Mouse (Mus musculus) 3T3-L1 (cell line): ENCODE data around the gene Foxo3.

Experiments
- DNase-seq: peaks from one replicate; pipeline ENCODE4 v3.0.0-alpha.2; 2015; ENCODE audit warnings: low read depth, low spot score

The Foxo3 gene

DNA sequence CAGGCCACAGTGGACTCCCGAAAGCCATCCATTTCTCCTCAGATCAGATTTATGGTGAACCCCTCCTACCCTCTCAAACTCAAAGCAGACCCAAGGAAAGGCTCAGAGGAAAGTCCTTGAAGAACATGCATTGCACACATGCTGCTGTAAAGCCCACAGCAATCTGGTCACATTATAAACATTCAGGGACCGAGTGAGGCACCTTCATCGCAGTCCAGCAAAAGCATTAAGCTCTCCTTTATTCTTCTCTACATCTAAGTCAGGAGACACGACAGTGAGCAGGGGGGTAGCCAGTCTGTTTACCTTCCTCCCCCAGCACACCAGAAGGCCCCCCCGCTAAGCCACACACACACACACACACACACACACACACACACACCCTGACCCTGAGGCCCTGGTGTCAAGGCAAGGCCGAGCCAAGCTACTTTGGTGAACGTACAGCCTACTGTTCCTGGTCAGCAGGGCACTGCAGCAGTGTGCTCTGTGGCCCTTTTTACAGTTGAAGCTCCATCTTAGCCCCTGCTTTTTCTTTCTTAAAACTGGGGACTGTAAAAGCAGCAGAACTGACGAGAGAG lies 24.7 kb downstream of the Foxo3 start:
- DNase-seq: no peak

- DNase-seq: no peak
Measured at GRCm38 (mm10) chr10:42251203-42251602, 25.4 kb downstream of the Foxo3 start.

DNA sequence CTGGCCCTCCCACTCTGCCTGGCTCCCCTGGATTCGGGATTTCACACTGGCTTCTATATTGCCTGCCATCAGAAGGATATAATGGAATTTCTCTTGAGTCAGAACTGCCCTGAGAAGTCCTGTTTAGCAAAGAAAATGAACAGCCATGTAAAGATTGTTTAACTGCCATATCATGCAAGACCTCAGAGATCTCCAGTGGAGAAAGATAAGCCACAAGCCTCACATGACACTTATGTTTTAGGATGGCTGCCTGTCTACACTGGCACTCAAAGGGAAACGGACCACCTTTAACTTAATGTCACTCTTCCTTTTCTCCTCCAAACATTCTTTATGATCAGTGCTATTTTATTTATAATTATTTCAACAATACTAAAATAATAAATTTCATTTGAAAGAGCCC lies 26.6 kb downstream of the Foxo3 start:
- DNase-seq: no peak

GRCm38 (mm10) chr10:42248644-42249043 lies 27.9 kb downstream of the Foxo3 start:
- DNase-seq: no peak

GRCm38 (mm10) chr10:42248156-42248555 lies 28.4 kb downstream of the Foxo3 start:
- DNase-seq: no peak

DNA sequence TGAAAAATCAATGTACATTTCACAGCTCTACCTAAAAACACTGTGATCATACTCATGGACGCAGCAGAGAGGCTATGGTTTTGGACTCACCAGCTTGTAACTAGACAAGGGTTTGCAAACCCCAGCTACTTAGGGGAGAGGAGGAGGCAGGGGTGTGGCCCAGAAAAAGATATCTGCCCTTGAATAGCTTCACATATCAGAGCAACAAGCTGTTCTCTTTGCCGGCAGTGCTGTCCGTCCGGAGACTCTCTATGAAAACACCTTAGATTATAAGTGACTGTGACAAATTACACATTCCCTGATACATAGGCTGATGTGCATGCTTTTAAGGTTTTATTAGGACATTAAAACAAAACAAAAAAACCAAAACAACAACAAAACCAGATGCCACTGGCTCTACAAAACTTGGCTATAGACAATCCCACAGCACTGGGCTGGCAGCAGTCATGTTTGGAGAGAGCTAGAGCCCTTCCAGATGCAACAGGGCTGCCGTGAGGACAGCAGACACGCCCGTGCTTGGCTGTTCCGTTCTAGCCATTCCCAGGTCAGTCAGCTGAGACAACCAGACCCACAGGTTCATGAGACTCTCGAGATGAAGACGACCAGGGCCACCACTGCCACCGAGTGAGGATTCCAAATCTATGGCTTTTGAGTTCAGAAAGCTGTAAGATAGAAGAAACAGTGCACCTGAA lies 29.3 kb downstream of the Foxo3 start:
- DNase-seq: no peak

- DNase-seq: no peak
Measured at GRCm38 (mm10) chr10:42246483-42246882, 30.1 kb downstream of the Foxo3 start.

DNA sequence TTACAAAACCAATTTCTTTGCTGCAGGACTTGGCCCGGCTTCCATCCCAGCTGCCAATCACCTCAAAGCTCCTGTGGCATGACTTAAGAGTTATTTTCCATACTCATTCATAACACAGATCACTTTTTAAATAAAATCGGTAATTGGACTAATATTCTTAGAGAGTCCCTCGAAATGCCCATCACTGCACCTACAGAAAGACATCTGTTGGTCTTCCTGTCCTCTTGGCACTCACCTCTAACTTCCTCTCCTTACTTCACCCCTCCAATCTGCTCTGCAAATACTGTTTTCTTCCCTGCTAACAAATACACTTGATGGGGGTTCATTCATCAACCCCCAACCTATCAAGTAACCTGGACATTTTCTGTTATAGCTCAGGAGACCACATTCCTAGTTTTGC lies 30.9 kb downstream of the Foxo3 start:
- no peak for DNase-seq

GRCm38 (mm10) chr10:42245256-42245601 lies 31.3 kb downstream of the Foxo3 start:
- no peak for DNase-seq

- peak; percentile 52 for DNase-seq
Measured at GRCm38 (mm10) chr10:42244420-42245255, 31.9 kb downstream of the Foxo3 start.

DNA sequence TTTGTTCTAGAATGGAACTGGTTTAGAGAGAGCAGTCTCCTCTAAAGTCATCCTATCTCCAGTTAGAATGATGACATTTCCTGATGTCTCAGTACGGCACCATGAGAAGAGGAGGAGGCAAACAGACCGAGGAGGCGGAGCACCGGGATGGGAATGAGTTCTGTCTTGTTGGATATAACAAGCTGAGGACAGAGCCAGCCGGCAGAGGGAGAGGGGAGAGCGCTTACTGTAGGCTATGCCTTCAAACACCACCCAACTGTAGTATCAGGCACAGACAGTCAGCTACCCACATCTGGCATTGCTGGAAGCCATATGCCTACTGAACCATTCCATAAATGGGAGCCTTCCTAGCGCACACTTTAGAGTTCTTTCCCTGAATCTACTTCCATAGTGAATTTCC lies 32.6 kb downstream of the Foxo3 start:
- no peak for DNase-seq

- no peak for DNase-seq
Measured at GRCm38 (mm10) chr10:42242484-42242883, 34.1 kb downstream of the Foxo3 start.

GRCm38 (mm10) chr10:42241775-42242174 lies 34.8 kb downstream of the Foxo3 start:
- DNase-seq: no peak

GRCm38 (mm10) chr10:42239810-42240111 lies 36.8 kb downstream of the Foxo3 start:
- no peak for DNase-seq

DNA sequence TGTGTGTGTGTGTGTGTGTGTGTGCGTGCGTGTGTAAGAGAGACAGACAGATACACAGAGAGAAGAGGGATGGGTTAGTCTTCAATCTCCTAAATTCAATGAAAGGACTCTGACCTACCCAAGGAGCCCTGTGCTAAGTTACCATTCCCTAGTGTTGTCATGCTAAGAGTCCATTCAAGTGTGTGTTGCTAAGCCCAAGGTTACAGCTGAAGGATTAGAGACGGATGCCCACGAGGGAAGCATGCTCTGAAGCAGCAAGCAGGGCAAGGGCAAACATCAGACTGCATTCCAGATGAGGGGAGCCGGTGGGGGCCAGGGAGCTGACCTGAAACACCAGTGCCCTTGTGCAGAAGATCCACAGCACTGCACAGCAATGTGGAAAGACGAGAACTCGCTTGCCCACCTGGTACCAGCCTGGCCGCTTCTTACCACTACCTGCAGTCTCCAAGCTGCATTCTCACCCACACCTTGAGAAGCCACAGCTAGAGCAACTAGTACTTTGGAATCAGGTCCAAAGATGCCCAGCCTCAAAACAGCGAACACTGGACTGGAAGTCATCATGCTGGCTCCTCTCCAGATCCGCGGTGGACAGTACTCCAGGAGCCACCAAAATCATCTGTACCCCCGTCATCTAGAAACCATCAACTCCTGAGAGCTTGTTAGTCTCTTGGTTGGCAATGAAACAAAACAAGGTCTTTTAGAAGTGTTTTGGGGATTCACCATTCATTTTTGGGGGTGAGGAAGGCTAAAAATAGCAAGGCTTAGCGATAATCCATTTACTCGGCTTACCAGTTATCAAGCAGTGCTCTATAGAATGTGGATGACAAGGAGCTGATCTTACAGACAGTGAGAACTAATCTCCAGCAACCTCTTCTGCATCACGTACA lies 37.4 kb downstream of the Foxo3 start:
- DNase-seq: no peak

GRCm38 (mm10) chr10:42238296-42238695 lies 38.3 kb downstream of the Foxo3 start:
- no peak for DNase-seq

GRCm38 (mm10) chr10:42237556-42237955 lies 39.0 kb downstream of the Foxo3 start:
- DNase-seq: no peak

GRCm38 (mm10) chr10:42235321-42235720 lies 41.2 kb downstream of the Foxo3 start:
- no peak for DNase-seq

GRCm38 (mm10) chr10:42232977-42233376 lies 43.6 kb downstream of the Foxo3 start:
- DNase-seq: no peak

DNA sequence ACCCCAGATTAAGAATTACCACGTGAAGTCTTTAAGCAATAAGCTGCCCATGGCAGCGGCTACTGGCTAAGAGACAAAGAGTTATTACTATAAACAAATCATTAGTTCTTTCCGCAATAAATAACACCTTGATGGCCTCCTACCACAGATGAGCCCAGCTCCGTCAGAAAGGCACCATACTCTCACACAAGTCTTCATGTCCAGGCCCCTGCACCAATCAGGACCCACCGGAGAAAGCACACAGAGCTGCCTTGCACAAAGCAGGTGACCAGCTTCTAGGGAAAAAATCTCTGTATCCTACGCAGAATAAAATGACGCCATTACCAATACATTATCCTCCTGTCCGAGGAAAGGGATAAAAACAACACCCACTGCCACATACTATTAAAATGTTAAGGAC lies 44.7 kb downstream of the Foxo3 start:
- DNase-seq: no peak

GRCm38 (mm10) chr10:42231100-42231541 lies 45.4 kb downstream of the Foxo3 start:
- peak; percentile 51 for DNase-seq
